Mouse (Mus musculus): ENCODE measurements at regions not wholly inside any gene's neighbourhood (a gene's known extent, or its start where the extent isn't known, plus 50 kb on each side); places are given as distances from the start of the nearest gene placed in this dataset.

GRCm38 (mm10) chr15:62230773-62231172 is 1308.0 kb upstream of the A1bg start:
- H3K9me3 ChIP-seq (replicated peaks; ENCODE audit: control insufficient read depth, insufficient read depth, low read length, poor library complexity, severe bottlenecking): no peaks in the 10 kb centered on the region
- TF ChIP-seq EP300 (IDR thresholded peaks at IDR 0.05; ENCODE audit: insufficient read depth, low read depth, low read length): no peak
- no peaks in the 10 kb centered on the region for H3K27me3 ChIP-seq (ENCODE audit: control insufficient read depth, insufficient read depth, low read length, poor library complexity, severe bottlenecking)
- H3K4me1 ChIP-seq (ENCODE audit: control insufficient read depth, insufficient read depth, low read length): no peaks in the 10 kb centered on the region
- no peak overlapping the region for H3K27ac ChIP-seq (ENCODE audit: insufficient read depth, low read length)
- H3K36me3 ChIP-seq (ENCODE audit: control insufficient read depth, insufficient read depth, low read length, poor library complexity, severe bottlenecking): peaks cover 22% of the 10 kb centered on the region
- H3K4me3 ChIP-seq (ENCODE audit: low read depth, low read length): no peak overlapping the region
- H3K9ac ChIP-seq (ENCODE audit: low read depth, poor library complexity, severe bottlenecking): no peak overlapping the region

- Histone ChIP-seq H3K9me3 (replicated peaks; ENCODE audit: control insufficient read depth, insufficient read depth, low read length, poor library complexity, severe bottlenecking) (no peaks in the 10 kb centered on the region), H3K27me3 (ENCODE audit: control insufficient read depth, insufficient read depth, low read length, poor library complexity, severe bottlenecking) (no peaks in the 10 kb centered on the region), H3K27ac (ENCODE audit: insufficient read depth, low read length) (no peak overlapping the region), H3K36me3 (ENCODE audit: control insufficient read depth, insufficient read depth, low read length, poor library complexity, severe bottlenecking) (peaks cover 22% of the 10 kb centered on the region), H3K4me1 (ENCODE audit: control insufficient read depth, insufficient read depth, low read length) (no peaks in the 10 kb centered on the region), H3K4me3 (ENCODE audit: low read depth, low read length) (no peak overlapping the region), H3K9ac (ENCODE audit: low read depth, poor library complexity, severe bottlenecking) (no peak overlapping the region)
- no peak for TF ChIP-seq CTCF (IDR thresholded peaks at IDR 0.05; ENCODE audit: low read depth, low read length)
- no peak for TF ChIP-seq POLR2A (IDR thresholded peaks at IDR 0.05; ENCODE audit: insufficient read depth, low read length)
- TF ChIP-seq EP300 (IDR thresholded peaks at IDR 0.05; ENCODE audit: insufficient read depth, low read depth, low read length): no peak
Measured at GRCm38 (mm10) chr15:62229491-62230283, 1306.9 kb upstream of the A1bg start.

GRCm38 (mm10) chr15:62229023-62229422 is 1306.2 kb upstream of the A1bg start:
- Histone ChIP-seq H3K27me3 (ENCODE audit: control insufficient read depth, insufficient read depth, low read length, poor library complexity, severe bottlenecking) (no peaks in the 10 kb centered on the region), H3K4me1 (ENCODE audit: control insufficient read depth, insufficient read depth, low read length) (no peaks in the 10 kb centered on the region), H3K27ac (ENCODE audit: insufficient read depth, low read length) (no peak overlapping the region), H3K4me3 (ENCODE audit: low read depth, low read length) (no peak overlapping the region), H3K36me3 (ENCODE audit: control insufficient read depth, insufficient read depth, low read length, poor library complexity, severe bottlenecking) (peaks cover 23% of the 10 kb centered on the region), H3K9ac (ENCODE audit: low read depth, poor library complexity, severe bottlenecking) (no peak overlapping the region), H3K9me3 (replicated peaks; ENCODE audit: control insufficient read depth, insufficient read depth, low read length, poor library complexity, severe bottlenecking) (no peaks in the 10 kb centered on the region)
- TF ChIP-seq EP300 (IDR thresholded peaks at IDR 0.05; ENCODE audit: insufficient read depth, low read depth, low read length): no peak
- no peak for TF ChIP-seq CTCF (IDR thresholded peaks at IDR 0.05; ENCODE audit: low read depth, low read length)

- TF ChIP-seq CTCF (IDR thresholded peaks at IDR 0.05; ENCODE audit: low read depth, low read length): no peak
- TF ChIP-seq POLR2A (IDR thresholded peaks at IDR 0.05; ENCODE audit: insufficient read depth, low read length): no peak
- no peak for TF ChIP-seq EP300 (IDR thresholded peaks at IDR 0.05; ENCODE audit: insufficient read depth, low read depth, low read length)
- no peaks in the 10 kb centered on the region for H3K9me3 ChIP-seq (replicated peaks; ENCODE audit: control insufficient read depth, insufficient read depth, low read length, poor library complexity, severe bottlenecking)
Measured at GRCm38 (mm10) chr15:62224798-62225197, 1302.0 kb upstream of the A1bg start.

GRCm38 (mm10) chr15:62224191-62224590 is 1301.4 kb upstream of the A1bg start:
- H3K36me3 ChIP-seq (ENCODE audit: control insufficient read depth, insufficient read depth, low read length, poor library complexity, severe bottlenecking): peaks cover 16% of the 10 kb centered on the region
- no peak overlapping the region for H3K9ac ChIP-seq (ENCODE audit: low read depth, poor library complexity, severe bottlenecking)
- H3K4me1 ChIP-seq (ENCODE audit: control insufficient read depth, insufficient read depth, low read length): no peaks in the 10 kb centered on the region
- no peak overlapping the region for H3K4me3 ChIP-seq (ENCODE audit: low read depth, low read length)
- no peaks in the 10 kb centered on the region for H3K27me3 ChIP-seq (ENCODE audit: control insufficient read depth, insufficient read depth, low read length, poor library complexity, severe bottlenecking)
- no peak for TF ChIP-seq CTCF (IDR thresholded peaks at IDR 0.05; ENCODE audit: low read depth, low read length)
- TF ChIP-seq EP300 (IDR thresholded peaks at IDR 0.05; ENCODE audit: insufficient read depth, low read depth, low read length): no peak
- no peak for TF ChIP-seq POLR2A (IDR thresholded peaks at IDR 0.05; ENCODE audit: insufficient read depth, low read length)
- H3K9me3 ChIP-seq (replicated peaks; ENCODE audit: control insufficient read depth, insufficient read depth, low read length, poor library complexity, severe bottlenecking): no peaks in the 10 kb centered on the region
- H3K27ac ChIP-seq (ENCODE audit: insufficient read depth, low read length): no peak overlapping the region

More at GRCm38 (mm10) chr15:62224798-62225197, 1302.0 kb upstream of the A1bg start:
- Histone ChIP-seq H3K4me3 (ENCODE audit: low read depth, low read length) (no peak overlapping the region), H3K4me1 (ENCODE audit: control insufficient read depth, insufficient read depth, low read length) (no peaks in the 10 kb centered on the region), H3K27me3 (ENCODE audit: control insufficient read depth, insufficient read depth, low read length, poor library complexity, severe bottlenecking) (no peaks in the 10 kb centered on the region), H3K9ac (ENCODE audit: low read depth, poor library complexity, severe bottlenecking) (no peak overlapping the region), H3K27ac (ENCODE audit: insufficient read depth, low read length) (no peak overlapping the region), H3K36me3 (ENCODE audit: control insufficient read depth, insufficient read depth, low read length, poor library complexity, severe bottlenecking) (peaks cover 17% of the 10 kb centered on the region)

- H3K27ac ChIP-seq (ENCODE audit: insufficient read depth, low read length): no peak overlapping the region
- peaks cover 11% of the 10 kb centered on the region for H3K36me3 ChIP-seq (ENCODE audit: control insufficient read depth, insufficient read depth, low read length, poor library complexity, severe bottlenecking)
- H3K9ac ChIP-seq (ENCODE audit: low read depth, poor library complexity, severe bottlenecking): no peak overlapping the region
- H3K4me1 ChIP-seq (ENCODE audit: control insufficient read depth, insufficient read depth, low read length): no peaks in the 10 kb centered on the region
- H3K4me3 ChIP-seq (ENCODE audit: low read depth, low read length): no peak overlapping the region
- no peaks in the 10 kb centered on the region for H3K27me3 ChIP-seq (ENCODE audit: control insufficient read depth, insufficient read depth, low read length, poor library complexity, severe bottlenecking)
- no peak for TF ChIP-seq POLR2A (IDR thresholded peaks at IDR 0.05; ENCODE audit: insufficient read depth, low read length)
- no peak for TF ChIP-seq EP300 (IDR thresholded peaks at IDR 0.05; ENCODE audit: insufficient read depth, low read depth, low read length)
- TF ChIP-seq CTCF (IDR thresholded peaks at IDR 0.05; ENCODE audit: low read depth, low read length): no peak
- H3K9me3 ChIP-seq (replicated peaks; ENCODE audit: control insufficient read depth, insufficient read depth, low read length, poor library complexity, severe bottlenecking): no peaks in the 10 kb centered on the region
Measured at GRCm38 (mm10) chr15:62223156-62223840, 1300.5 kb upstream of the A1bg start.
